Mouse (Mus musculus): ENCODE measurements around the gene Dnah8. TPM values are rescaled to one million over a fixed set of nuclear protein-coding genes. Genes with fewer than 3 reads are reported as not detected.
A peak's percentile ranks its signal among the peaks of the same experiment; 100 is the strongest.

Gene Dnah8
- polyA plus RNA-seq, 1 experiment from 2014 or later: 1.5 TPM

- ATAC-seq (replicated peaks; ENCODE audit: insufficient number of reproducible peaks, low FRiP score, low TSS enrichment, low read depth): no peak
- DNase-seq (ENCODE audit: low spot score): no peak
- Histone ChIP-seq H3K36me3 (replicated peaks; ENCODE audit: control insufficient read depth, insufficient read depth, low read depth, low read length) (no peaks in the 10 kb centered on the region), H3K9ac (replicated peaks; ENCODE audit: low read length) (no peak overlapping the region), H3K4me1 (ENCODE audit: control insufficient read depth, insufficient read depth, low read length) (no peaks in the 10 kb centered on the region), H3K27me3 (ENCODE audit: control insufficient read depth, insufficient read depth, low read length) (no peaks in the 10 kb centered on the region), H3K9me3 (replicated peaks; ENCODE audit: control insufficient read depth, low read length) (no peaks in the 10 kb centered on the region), H3K4me2 (ENCODE audit: low read depth, low read length) (no peak overlapping the region), H3K27ac (replicated peaks; ENCODE audit: low read depth, low read length) (no peak overlapping the region), H3K4me3 (ENCODE audit: low read depth, low read length) (no peak overlapping the region)
- 93% methylated on average over 6 of the region's 6 CpGs for WGBS
Observed at GRCm38 (mm10) chr17:30653010-30653409, 28.9 kb downstream of the Dnah8 start.

- 52% methylated on average over 8 of the region's 8 CpGs for WGBS
- no peaks in the 10 kb centered on the region for H3K9me3 ChIP-seq (replicated peaks; ENCODE audit: control insufficient read depth, low read length)
Observed at GRCm38 (mm10) chr17:30657530-30658151, 33.5 kb downstream of the Dnah8 start.

GRCm38 (mm10) chr17:30658152-30658544 is 34.0 kb downstream of the Dnah8 start:
- WGBS: 10% methylated on average over 13 of the region's 13 CpGs
- no peak; the same call in 1 of the 2 replicates for ATAC-seq (replicated peaks; ENCODE audit: insufficient number of reproducible peaks, low FRiP score, low TSS enrichment, low read depth)

More at GRCm38 (mm10) chr17:30657530-30658151, 33.5 kb downstream of the Dnah8 start:
- H3K27ac ChIP-seq (replicated peaks; ENCODE audit: low read depth, low read length): no peak overlapping the region
- H3K4me2 ChIP-seq (ENCODE audit: low read depth, low read length): peak overlapping the region; percentile 14
- DNase-seq (ENCODE audit: low spot score) (no peak), ATAC-seq (replicated peaks; ENCODE audit: insufficient number of reproducible peaks, low FRiP score, low TSS enrichment, low read depth) (no peak)
- no peaks in the 10 kb centered on the region for H3K4me1 ChIP-seq (ENCODE audit: control insufficient read depth, insufficient read depth, low read length)
- peak overlapping the region; percentile 35; the same call in 1 of the 2 replicates for H3K9ac ChIP-seq (replicated peaks; ENCODE audit: low read length)
- peak overlapping the region; percentile 31; the same call in 1 of the 2 replicates for H3K4me3 ChIP-seq (ENCODE audit: low read depth, low read length)
- H3K36me3 ChIP-seq (replicated peaks; ENCODE audit: control insufficient read depth, insufficient read depth, low read depth, low read length): no peaks in the 10 kb centered on the region
- H3K27me3 ChIP-seq (ENCODE audit: control insufficient read depth, insufficient read depth, low read length): no peaks in the 10 kb centered on the region

GRCm38 (mm10) chr17:30662131-30662530 is 38.0 kb downstream of the Dnah8 start:
- WGBS: 78% methylated on average over 8 of the region's 8 CpGs
- DNase-seq (ENCODE audit: low spot score): no peak
- no peaks in the 10 kb centered on the region for H3K36me3 ChIP-seq (replicated peaks; ENCODE audit: control insufficient read depth, insufficient read depth, low read depth, low read length)
- no peak for ATAC-seq (replicated peaks; ENCODE audit: insufficient number of reproducible peaks, low FRiP score, low TSS enrichment, low read depth)
- no peaks in the 10 kb centered on the region for H3K27me3 ChIP-seq (ENCODE audit: control insufficient read depth, insufficient read depth, low read length)
- no peaks in the 10 kb centered on the region for H3K9me3 ChIP-seq (replicated peaks; ENCODE audit: control insufficient read depth, low read length)
- no peak overlapping the region for H3K4me3 ChIP-seq (ENCODE audit: low read depth, low read length)
- H3K27ac ChIP-seq (replicated peaks; ENCODE audit: low read depth, low read length): no peak overlapping the region
- H3K4me1 ChIP-seq (ENCODE audit: control insufficient read depth, insufficient read depth, low read length): no peaks in the 10 kb centered on the region
- no peak overlapping the region for H3K9ac ChIP-seq (replicated peaks; ENCODE audit: low read length)
- H3K4me2 ChIP-seq (ENCODE audit: low read depth, low read length): no peak overlapping the region

More at GRCm38 (mm10) chr17:30658152-30658544, 34.0 kb downstream of the Dnah8 start:
- no peaks in the 10 kb centered on the region for H3K4me1 ChIP-seq (ENCODE audit: control insufficient read depth, insufficient read depth, low read length)
- H3K9me3 ChIP-seq (replicated peaks; ENCODE audit: control insufficient read depth, low read length): no peaks in the 10 kb centered on the region
- H3K27me3 ChIP-seq (ENCODE audit: control insufficient read depth, insufficient read depth, low read length): no peaks in the 10 kb centered on the region
- H3K27ac ChIP-seq (replicated peaks; ENCODE audit: low read depth, low read length): no peak overlapping the region
- peak overlapping the region; percentile 31 for H3K4me3 ChIP-seq (ENCODE audit: low read depth, low read length)
- peak overlapping the region; percentile 35; the same call in 1 of the 2 replicates for H3K9ac ChIP-seq (replicated peaks; ENCODE audit: low read length)
- H3K4me2 ChIP-seq (ENCODE audit: low read depth, low read length): peak overlapping the region; percentile 14
- peak; percentile 79 for DNase-seq (ENCODE audit: low spot score)
- no peaks in the 10 kb centered on the region for H3K36me3 ChIP-seq (replicated peaks; ENCODE audit: control insufficient read depth, insufficient read depth, low read depth, low read length)

GRCm38 (mm10) chr17:30663170-30663569 is 39.0 kb downstream of the Dnah8 start:
- H3K4me3 ChIP-seq (ENCODE audit: low read depth, low read length): no peak overlapping the region
- no peak for DNase-seq (ENCODE audit: low spot score)
- no peaks in the 10 kb centered on the region for H3K4me1 ChIP-seq (ENCODE audit: control insufficient read depth, insufficient read depth, low read length)
- no peak for ATAC-seq (replicated peaks; ENCODE audit: insufficient number of reproducible peaks, low FRiP score, low TSS enrichment, low read depth)
- H3K9me3 ChIP-seq (replicated peaks; ENCODE audit: control insufficient read depth, low read length): no peaks in the 10 kb centered on the region
- no peak overlapping the region for H3K27ac ChIP-seq (replicated peaks; ENCODE audit: low read depth, low read length)
- no peak overlapping the region for H3K4me2 ChIP-seq (ENCODE audit: low read depth, low read length)
- 91% methylated on average over 8 of the region's 8 CpGs for whole genome bisulfite sequencing
- H3K9ac ChIP-seq (replicated peaks; ENCODE audit: low read length): no peak overlapping the region
- no peaks in the 10 kb centered on the region for H3K36me3 ChIP-seq (replicated peaks; ENCODE audit: control insufficient read depth, insufficient read depth, low read depth, low read length)
- H3K27me3 ChIP-seq (ENCODE audit: control insufficient read depth, insufficient read depth, low read length): no peaks in the 10 kb centered on the region

GRCm38 (mm10) chr17:30664856-30665255 is 40.7 kb downstream of the Dnah8 start:
- Histone ChIP-seq H3K4me3 (ENCODE audit: low read depth, low read length) (no peak overlapping the region), H3K36me3 (replicated peaks; ENCODE audit: control insufficient read depth, insufficient read depth, low read depth, low read length) (no peaks in the 10 kb centered on the region), H3K27me3 (ENCODE audit: control insufficient read depth, insufficient read depth, low read length) (no peaks in the 10 kb centered on the region), H3K9me3 (replicated peaks; ENCODE audit: control insufficient read depth, low read length) (no peaks in the 10 kb centered on the region), H3K4me1 (ENCODE audit: control insufficient read depth, insufficient read depth, low read length) (no peaks in the 10 kb centered on the region), H3K9ac (replicated peaks; ENCODE audit: low read length) (no peak overlapping the region), H3K4me2 (ENCODE audit: low read depth, low read length) (no peak overlapping the region), H3K27ac (replicated peaks; ENCODE audit: low read depth, low read length) (no peak overlapping the region)
- no peak for DNase-seq (ENCODE audit: low spot score)
- 76% methylated on average over 5 of the region's 5 CpGs for WGBS
- ATAC-seq (replicated peaks; ENCODE audit: insufficient number of reproducible peaks, low FRiP score, low TSS enrichment, low read depth): no peak

GRCm38 (mm10) chr17:30672556-30672955 is 48.4 kb downstream of the Dnah8 start:
- Histone ChIP-seq H3K27me3 (ENCODE audit: control insufficient read depth, insufficient read depth, low read length) (no peaks in the 10 kb centered on the region), H3K4me1 (ENCODE audit: control insufficient read depth, insufficient read depth, low read length) (no peaks in the 10 kb centered on the region), H3K27ac (replicated peaks; ENCODE audit: low read depth, low read length) (no peak overlapping the region), H3K36me3 (replicated peaks; ENCODE audit: control insufficient read depth, insufficient read depth, low read depth, low read length) (no peaks in the 10 kb centered on the region), H3K4me3 (ENCODE audit: low read depth, low read length) (no peak overlapping the region), H3K9ac (replicated peaks; ENCODE audit: low read length) (no peak overlapping the region), H3K9me3 (replicated peaks; ENCODE audit: control insufficient read depth, low read length) (no peaks in the 10 kb centered on the region), H3K4me2 (ENCODE audit: low read depth, low read length) (no peak overlapping the region)
- WGBS: 76% methylated on average over 4 of the region's 4 CpGs
- DNase-seq (ENCODE audit: low spot score): no peak
- ATAC-seq (replicated peaks; ENCODE audit: insufficient number of reproducible peaks, low FRiP score, low TSS enrichment, low read depth): no peak

GRCm38 (mm10) chr17:30673023-30673422 is 48.9 kb downstream of the Dnah8 start:
- Histone ChIP-seq H3K4me3 (ENCODE audit: low read depth, low read length) (no peak overlapping the region), H3K36me3 (replicated peaks; ENCODE audit: control insufficient read depth, insufficient read depth, low read depth, low read length) (no peaks in the 10 kb centered on the region), H3K27me3 (ENCODE audit: control insufficient read depth, insufficient read depth, low read length) (no peaks in the 10 kb centered on the region), H3K4me2 (ENCODE audit: low read depth, low read length) (no peak overlapping the region), H3K27ac (replicated peaks; ENCODE audit: low read depth, low read length) (no peak overlapping the region), H3K9ac (replicated peaks; ENCODE audit: low read length) (no peak overlapping the region), H3K9me3 (replicated peaks; ENCODE audit: control insufficient read depth, low read length) (no peaks in the 10 kb centered on the region), H3K4me1 (ENCODE audit: control insufficient read depth, insufficient read depth, low read length) (no peaks in the 10 kb centered on the region)
- DNase-seq (ENCODE audit: low spot score): no peak
- no peak for ATAC-seq (replicated peaks; ENCODE audit: insufficient number of reproducible peaks, low FRiP score, low TSS enrichment, low read depth)
- WGBS: 79% methylated on average over 6 of the region's 6 CpGs
